Mouse (Mus musculus): ENCODE data around the gene Slc17a9. TPM values are rescaled to one million over a fixed set of nuclear protein-coding genes. Genes with fewer than 3 reads are reported as not detected.

The Slc17a9 gene
- total RNA-seq, 2 experiments from 2014 or later, result 0.69 to 0.89 TPM

DNA sequence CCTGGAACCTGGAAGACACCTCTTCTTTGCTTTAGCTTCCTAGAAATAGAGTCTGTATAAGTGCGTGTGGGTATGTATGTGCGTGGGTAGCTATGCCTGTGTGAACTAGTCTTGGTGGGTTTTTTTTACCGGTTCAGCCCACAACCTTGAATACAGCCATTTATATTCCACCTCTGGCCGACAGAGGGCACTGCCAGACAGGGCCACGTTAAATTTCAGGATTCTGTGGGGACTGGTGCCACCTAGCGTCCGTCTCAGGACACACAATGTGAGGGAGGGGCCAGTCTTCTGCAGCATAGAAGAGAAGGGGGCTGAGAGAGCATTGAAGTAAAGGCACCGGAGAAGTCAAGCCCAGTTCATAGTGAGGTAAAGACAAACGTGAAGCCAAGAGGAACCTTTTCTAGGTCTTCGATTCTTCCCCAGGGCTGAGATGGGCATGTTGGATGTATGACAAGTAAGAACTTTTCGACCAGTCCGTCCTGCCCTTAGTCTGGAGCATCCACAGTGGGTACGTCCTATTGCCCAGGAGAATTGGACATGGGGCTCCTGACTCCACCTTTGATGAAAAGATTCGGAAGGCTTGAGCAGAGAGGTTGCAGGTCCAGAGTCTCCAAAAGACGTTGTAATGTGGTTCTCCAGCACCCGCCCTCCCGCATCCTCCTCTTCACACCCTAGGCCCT is 20.3 kb downstream of the Slc17a9 start:
- DNase-seq, result peak; percentile 88 to 92
- intact Hi-C loops (cut with DNase I), result loop anchor here (1.0 to 5.0 kb wide), 6 partner anchors 33 to 273 kb away; no protein-coding TSS in a partner anchor

DNA sequence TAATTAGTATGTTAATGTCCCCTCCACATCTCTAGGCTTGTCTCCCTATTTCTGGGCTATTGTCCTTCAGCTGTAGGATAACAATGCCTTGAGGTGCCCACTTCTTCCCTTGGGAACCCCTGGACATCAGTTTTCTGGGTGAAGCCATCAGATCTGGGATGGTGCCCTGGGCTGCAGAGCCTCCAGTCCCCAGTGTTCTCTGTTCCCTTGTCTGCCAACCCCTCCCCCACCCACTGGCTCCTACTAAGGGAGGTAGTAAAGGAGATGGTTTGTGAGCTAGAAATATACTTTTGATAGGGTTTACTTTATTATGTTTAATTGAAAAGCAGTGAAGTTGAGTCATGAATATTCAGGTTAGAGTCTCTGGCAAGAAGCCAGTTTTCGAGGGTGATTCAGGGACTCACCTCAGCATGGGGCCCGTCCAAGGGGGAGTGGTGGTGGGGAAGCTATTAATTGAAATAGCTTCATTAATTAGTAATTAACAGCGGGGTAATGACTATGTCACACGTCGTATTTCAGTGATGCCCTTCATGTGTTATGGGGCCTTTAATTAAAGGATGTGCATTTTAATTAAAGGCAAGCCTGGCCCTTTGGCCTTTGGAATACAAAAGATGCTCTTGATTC is 21.6 kb downstream of the Slc17a9 start:
- intact Hi-C loops (cut with DNase I), result loop anchor here (5.0 kb wide), 1 partner anchor 274 kb away; no protein-coding TSS in a partner anchor
- DNase-seq, result no peak

DNA sequence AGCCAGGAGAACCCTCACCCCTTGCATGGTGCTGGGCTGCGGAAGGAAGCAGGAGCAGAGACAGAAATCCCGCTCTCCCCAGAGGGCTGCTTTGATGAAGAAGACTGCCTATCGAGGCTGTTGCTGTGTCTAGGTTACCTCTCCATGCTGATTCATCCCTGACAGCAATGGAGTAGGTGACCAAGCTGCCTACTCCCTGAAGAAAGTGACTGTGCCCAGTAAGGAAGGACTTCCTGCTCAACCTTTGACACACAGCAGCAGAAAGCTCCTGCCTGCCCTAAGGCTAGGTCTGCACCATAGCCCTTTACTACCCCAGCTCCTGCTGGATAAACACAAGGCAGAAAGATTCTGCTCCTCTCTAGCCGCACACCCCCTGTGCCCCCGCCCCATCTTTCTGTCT is 23.8 kb downstream of the Slc17a9 start:
- intact Hi-C loops (cut with DNase I), result loop anchor here (5.0 kb wide), 1 partner anchor 277 kb away; no protein-coding TSS in a partner anchor
- no peak for DNase-seq

DNA sequence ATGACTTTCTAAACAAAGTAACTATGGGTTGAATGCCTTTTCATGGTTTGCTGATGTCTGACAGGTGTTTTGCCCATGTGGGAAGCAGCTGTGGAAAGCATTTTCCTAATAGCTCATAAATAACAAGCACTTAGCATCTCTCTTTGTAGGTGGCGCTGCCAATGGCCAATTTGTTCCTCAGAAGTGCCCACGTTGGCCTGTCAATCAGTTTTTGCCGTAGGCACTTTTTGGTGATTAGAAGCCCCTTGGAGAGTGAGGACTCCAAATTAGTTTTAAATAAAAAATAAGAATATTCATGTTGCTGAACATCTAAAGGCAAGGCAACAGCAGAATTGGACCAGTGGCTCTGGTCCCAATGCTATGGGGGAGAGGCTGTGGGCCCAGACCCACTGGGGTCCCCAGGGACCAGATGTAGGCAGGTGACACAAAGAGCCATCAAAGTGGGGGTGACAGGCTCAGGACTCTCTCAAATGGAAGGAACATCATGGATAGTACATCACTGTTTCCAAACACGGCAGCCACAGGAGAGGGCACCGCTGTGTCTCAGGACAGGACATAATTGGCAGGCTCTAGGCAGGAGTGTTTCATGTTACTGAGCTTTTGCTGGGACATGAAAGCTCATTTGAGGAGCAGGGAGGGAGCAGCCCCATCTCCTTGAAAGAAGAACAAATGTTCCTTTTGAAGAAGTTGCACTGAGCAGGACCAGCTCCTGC is 30.1 kb downstream of the Slc17a9 start:
- intact Hi-C loops (cut with DNase I), result no loop called here
- DNase-seq, result no peak

DNA sequence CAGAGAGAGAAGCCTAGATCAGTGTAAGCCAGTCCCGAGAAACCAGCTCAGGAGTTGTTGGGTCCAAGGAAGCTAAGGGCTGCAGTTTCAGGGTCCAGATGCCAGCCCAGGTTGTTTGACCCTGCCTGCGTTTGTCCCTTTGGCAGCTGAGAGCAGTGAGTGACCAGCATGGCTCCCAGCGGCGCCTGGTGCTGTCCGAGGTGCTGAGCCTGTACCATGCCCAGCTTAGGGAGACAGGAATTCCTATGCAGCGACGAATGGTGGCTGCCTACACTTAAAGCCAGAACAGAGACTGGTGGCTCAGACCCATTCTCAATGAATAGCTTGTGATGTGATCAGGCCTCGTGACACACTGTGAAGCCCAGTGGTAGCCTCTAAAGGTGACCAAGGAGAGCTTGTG is 30.8 kb downstream of the Slc17a9 start:
- intact Hi-C loops (cut with DNase I), result no loop called here
- DNase-seq, result peak; percentile 75 to 81

DNA sequence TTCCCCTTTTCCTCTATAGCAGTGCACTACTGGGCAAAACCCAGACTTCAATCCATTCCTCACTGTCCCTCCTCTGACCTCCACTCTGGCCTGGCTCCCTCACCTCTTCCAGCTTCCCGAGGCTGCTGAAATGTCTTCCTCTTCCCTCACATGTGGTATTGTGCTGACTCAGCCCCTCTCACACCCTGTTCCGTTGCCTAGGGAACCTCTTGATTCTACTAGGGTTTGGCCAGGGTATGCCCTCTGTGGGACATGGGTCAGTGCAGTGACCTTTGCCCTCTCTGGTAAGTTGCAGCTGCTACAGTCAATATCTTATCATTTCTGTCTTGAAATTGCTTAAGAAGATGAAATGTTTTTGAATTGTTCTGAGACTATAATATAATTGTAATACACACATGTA is 31.7 kb downstream of the Slc17a9 start:
- intact Hi-C loops (cut with DNase I), result no loop called here
- DNase-seq, result no peak

DNA sequence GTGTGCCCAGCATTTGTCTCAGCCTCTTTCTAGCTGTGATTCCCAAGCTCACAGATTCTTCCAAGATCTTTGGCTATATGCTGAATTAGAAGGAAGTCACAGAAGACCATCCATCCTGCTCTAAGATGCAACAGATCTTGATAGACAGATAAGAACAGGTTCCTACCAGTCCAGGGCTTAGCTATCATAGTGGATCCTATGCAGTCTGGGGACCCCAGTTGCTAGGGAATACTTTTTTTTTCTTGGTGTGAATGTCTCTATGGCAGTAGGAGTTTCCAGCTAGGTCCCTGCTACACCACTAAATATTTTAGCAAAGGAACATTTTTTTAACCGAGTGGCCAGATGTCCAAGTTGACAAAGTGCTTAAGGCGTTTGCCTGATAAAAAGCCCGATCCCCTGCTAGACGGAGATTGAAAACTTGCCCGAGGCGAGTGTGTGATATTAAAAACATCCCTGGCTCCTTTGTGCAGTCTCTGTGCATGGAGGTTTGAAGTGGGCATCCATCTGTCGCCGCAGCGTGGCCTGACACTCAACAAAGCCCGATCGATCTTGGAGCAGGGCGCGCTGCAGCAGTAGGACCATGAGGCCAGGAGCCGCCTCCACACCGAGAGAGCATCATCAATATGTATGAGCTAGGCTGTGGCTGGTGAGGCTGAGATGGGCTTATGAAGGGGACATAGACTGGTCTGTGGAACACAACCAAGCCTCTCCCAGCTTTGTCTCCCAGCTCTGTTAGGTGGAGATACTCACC is 33.6 kb downstream of the Slc17a9 start:
- intact Hi-C loops (cut with DNase I), result no loop called here

DNA sequence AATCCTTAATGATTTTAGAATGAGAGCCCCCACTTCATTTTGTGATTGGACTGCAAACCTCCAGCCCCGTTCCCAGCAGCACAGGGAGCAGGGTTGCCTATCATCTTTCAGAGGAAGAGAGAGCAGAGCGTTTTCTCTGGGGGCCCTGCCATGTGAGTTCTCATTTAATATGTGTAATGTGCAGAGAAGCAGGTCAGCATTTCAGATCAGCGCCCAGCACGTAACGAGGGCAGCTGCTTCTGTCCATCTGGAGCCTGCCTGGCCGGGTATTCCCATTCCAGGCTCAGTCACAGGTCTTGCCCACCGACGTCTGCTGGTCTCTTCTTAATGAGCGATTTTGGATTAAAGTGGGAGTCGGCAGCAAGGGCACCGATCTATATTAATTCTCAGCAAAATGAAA is 39.9 kb downstream of the Slc17a9 start:
- no peak for DNase-seq
- intact Hi-C loops (cut with DNase I), result no loop called here

More for the DNA sequence above, 33.6 kb downstream of the Slc17a9 start:
- no peak for DNase-seq

DNA sequence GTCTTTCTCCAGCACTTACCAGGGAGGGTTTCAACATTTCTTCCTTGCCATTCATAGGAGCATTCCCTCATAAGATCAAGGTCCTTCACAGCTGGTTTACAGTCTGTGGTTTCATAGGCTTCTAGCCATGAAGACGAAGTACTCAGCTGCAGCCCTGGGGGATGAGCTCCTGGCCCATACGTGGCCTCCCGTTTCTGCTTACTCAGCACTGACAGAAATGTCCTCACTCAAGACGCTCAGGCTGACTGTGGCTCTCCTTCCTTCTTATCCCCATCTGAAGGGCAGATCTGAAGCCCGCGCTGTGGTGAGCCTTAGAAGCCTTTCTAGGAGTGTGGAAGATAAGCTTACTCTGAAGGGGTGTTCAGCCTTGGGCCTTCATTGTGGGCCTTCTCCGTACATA is 40.6 kb downstream of the Slc17a9 start:
- intact Hi-C loops (cut with DNase I), result no loop called here
- no peak for DNase-seq

DNA sequence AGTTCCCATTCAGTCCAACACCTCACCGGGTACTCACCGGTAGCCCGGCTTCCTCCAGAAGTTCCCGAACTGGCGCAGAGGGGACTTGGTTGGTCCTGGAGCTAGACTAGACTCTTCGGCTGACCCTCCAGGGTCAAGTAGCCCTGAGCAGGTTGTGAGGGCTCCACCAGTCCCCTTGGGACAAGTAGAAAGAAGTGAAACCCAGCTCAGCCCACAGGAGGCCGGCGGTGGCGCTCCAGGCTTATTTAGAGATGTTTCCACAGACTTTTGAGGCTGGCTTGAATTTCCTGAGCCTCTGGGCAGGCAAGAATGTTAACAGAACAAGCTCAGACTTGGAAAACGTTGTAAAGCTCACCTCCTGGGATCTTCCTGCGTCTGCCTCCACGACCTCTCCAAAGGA is 50.2 kb downstream of the Slc17a9 start:
- intact Hi-C loops (cut with DNase I), result no loop called here
- no peak for DNase-seq

DNA sequence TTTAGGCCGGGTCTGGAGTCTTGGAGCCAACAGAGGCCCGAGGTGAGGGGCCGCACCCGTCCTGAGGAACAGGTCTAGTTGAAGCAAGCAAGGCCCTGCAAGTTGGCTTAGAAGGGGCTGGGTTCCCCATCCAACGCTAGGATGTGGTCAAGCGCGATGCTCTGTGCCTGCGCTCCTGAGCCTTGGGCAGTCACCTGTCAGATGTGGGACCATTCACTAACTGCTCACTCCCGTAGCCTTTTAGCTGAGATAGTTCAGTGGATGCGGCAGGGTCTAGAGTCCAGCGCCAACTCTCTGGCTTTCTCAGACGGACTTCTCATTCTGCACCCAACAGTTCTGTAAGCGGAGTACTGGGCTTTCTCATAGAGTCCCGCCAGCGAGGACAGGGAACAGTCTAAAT is 50.6 kb downstream of the Slc17a9 start:
- intact Hi-C loops (cut with DNase I), result no loop called here
- DNase-seq, result no peak

DNA sequence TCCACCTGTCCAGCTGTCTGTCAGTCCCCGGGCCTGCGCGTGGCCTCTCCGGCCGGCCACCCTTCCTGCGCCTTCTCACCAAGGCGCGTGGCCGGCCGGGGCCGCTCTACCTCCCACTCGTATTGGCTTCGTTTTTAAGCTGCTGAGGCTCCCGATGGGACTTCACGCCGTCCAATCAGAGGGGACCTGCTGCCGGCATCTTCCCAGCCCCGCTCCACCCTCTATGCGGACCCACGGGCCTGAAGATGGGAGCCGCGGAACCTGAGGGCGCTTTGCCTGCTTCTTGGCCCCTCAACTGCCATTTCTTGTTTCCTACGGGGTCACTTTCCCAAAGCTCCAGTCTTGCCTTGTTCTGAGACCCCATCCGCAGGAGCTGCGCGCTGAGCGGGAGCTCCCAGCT is 51.7 kb downstream of the Slc17a9 start, which contains the start of gene Bhlhe23:
Bhlhe23 (minus strand) TSS at position 108 of the 400 bp plus-strand sequence.
- DNase-seq, result no peak
- intact Hi-C loops (cut with DNase I), result no loop called here

DNA sequence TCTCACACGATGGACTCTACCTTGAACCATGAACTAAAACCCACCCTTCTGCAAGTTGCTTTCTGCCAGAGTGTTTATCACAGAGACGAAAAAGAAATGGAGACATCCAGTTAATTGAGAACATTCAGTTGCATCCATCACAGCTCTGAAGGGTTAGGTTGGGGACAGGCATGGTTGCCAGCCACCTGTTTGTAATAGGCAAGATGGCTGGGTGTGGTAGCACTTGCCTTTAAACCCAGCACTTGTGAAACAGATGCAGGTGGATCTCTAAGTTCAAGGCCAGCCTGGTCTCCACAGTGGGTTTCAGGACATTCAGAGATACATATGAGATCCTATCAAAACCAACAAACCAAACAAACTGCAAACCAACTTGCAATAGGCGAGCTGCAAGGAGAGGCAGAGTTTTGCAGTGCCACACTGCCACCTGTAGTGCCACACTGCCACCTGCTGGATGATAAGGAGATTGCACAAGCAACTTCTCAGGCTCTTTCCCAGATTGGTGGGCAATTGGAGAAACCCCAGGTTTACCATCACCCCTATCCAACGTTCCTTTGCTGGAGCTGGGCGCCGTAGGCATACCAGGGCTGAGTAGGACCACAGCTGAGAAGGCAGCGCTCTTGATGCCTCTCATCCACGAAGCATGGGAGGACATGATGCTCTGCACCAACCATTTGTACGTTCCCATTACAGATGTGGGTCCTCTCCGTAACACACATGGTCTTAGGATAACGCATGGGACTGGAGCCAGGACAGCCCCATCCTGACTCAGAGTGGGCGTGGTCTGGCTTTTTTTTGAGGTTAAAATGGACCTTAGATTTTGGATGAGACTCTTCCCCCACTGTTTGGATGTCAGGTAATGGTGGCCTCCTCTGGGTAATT is 54.4 kb downstream of the Slc17a9 start:
- intact Hi-C loops (cut with DNase I), result loop anchor here (2.0 kb wide), 3 partner anchors 35 to 307 kb away; no protein-coding TSS in a partner anchor
- peak; percentile 62 to 79 for DNase-seq

DNA sequence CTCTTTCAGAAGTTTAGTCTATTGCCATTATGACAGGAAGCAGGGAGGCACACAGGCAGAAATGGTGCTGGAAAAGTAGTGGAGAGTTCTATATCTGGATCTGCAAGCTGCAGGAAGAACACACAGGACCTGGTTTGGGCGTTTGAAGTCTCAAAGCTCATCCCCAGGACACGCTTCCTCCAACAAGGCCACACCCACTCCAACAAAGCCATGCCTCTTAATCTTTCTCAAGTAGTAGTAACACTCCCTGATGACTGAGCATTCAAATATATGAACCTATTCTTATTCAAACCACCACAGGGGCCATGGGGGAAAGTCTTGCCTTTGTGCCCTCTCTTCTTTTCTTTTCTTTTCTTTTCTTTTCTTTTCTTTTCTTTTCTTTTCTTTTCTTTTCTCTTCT is 55.2 kb downstream of the Slc17a9 start:
- intact Hi-C loops (cut with DNase I), result no loop called here
- no peak for DNase-seq

DNA sequence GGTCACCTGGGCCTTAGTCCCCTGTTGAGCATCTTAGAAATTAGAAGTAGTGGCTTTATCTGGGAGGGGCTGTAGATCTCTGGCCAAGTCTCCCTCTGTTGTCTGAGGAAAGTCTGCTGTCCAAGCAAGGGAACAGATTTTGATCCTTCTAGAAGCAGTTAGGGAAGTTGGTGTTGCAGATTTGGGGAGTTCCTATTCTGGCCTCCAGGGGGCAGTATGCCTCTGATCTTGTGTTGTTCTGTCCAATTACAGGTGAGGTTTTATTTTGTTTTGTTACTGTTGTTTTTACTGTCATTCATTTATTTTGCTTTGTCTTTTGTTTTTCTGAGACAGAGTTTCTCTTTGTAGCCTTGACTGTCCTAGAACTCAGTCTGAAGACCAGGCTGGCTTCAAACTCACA is 61.7 kb downstream of the Slc17a9 start:
- peak; percentile 15 to 49 for DNase-seq

DNA sequence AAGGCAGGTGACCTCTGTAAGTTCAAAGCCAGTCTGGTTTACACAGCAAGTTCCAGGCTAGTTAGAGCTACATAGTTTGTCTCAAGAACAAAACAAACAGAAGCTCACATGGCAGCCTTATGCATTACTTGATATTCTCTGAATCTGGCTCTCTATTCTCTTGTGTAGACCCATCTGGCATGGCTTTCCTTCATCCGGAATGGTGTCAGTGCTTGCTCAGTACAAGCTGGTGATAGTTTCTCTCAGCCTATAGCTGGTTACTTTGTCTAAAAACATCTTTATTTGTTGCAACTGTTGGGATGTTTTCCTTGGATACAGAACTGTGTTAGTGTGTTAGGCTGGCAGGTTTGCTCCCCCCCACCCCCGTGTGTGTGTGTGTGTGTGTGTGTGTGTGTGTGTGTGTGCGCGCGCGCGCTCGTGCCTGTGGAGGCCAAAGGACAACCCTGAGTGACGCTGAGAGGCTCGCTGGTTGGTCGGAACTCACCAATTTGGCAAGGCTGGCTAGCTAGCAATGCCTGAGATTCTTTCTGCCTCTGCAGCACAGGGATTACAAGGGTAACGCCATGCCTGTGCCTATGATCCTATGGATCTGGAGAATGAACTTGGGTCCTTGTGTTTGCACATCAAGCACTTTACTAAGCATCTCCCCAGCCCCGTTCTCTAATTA is 62.6 kb downstream of the Slc17a9 start:
- DNase-seq, result peak in 1 of 2 experiments; percentile 34
- intact Hi-C loops (cut with DNase I), result loop anchor here (2.0 kb wide), 1 partner anchor 275 kb away; no protein-coding TSS in a partner anchor

More for the DNA sequence above, 61.7 kb downstream of the Slc17a9 start:
- intact Hi-C loops (cut with DNase I), result loop anchor here (2.0 kb wide), 1 partner anchor 276 kb away; no protein-coding TSS in a partner anchor

DNA sequence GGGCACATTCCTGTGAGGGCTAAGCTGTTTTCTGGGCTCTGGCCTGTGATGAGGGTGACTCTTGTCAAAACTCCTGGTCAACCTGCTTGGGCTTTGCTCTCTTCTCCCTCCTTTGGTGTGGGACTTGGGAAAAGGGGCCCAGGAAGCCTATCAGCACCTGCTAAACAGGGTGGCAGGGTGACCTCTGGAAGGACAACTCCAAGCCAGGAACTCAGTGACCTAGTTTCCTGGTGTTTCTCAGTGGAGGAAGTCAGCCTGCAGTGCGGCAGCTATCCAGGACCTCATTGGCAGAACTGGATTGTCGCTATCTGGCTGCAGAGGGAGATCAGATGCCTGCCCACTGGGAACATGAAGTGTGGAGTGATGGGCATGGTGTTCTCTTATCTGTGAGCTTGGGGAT is 63.3 kb downstream of the Slc17a9 start:
- intact Hi-C loops (cut with DNase I), result no loop called here

DNA sequence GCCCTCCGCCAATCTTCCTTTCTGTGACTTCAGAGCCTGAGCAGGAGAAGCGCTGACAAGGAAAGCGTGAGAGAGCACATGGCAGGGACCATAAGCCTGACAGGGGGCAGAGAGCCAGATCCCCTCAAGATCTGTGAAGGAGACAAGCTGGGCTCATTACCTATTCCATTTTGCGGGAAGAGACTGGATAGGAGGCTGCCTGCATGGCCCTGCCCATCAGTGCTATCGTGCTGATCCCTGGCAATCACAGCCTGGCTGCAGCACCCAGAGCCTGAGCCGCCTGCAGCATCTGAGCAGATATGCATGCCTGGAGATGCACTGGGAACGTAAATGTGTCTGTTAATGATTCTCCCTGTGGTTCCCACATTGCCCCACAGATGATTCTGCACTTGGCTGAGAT is 63.8 kb downstream of the Slc17a9 start:
- DNase-seq, result peak; percentile 8 to 11
- intact Hi-C loops (cut with DNase I), result no loop called here

More for the DNA sequence above, 63.3 kb downstream of the Slc17a9 start:
- peak; percentile 72 to 73 for DNase-seq

DNA sequence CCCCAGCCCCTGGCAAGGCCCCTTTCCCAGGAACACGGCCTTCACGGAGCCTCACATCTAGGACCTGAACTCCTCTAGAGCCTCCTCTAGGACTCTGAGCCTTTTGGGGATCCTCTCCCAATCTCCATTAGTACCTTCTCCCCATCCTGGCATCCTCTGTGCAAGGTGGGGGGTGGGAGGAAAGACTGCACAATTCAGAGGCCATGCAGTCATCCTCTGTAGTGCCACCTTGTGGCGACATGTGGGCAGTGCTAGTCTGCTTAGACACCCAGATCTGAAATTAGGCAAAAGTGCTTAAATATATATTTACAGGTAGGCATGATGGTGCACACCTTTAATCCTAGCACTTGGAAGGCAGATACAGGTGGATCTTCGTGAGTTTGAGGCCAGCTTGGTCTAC is 66.6 kb downstream of the Slc17a9 start:
- intact Hi-C loops (cut with DNase I), result no loop called here

More for the DNA sequence above, 66.6 kb downstream of the Slc17a9 start:
- peak; percentile 30 to 60 for DNase-seq

Measured in heart, postnatal 10 days (tissue).